Mouse (Mus musculus) myocyte (in vitro differentiated cells): Measurements from ENCODE around the gene Farsa.

Experiments
- E2F4 ChIP-seq: IDR thresholded peaks from one replicate; pipeline ENCODE4 v1.6.1; 2011; ENCODE audit warnings: mild to moderate bottlenecking, control low read depth, moderate library complexity; ENCODE audit not compliant: insufficient read depth
- MAX ChIP-seq: IDR thresholded peaks from one replicate; pipeline ENCODE4 v1.6.1; 2011; ENCODE audit warnings: low read depth, mild to moderate bottlenecking, control low read depth
- MYOD1 ChIP-seq, 3 experiments: IDR thresholded peaks; one replicate each; pipeline ENCODE4 v1.6.1; 2011; ENCODE audit warnings: control low read depth in 2 of 3, low read depth in 2 of 3, mild to moderate bottlenecking in 2 of 3, moderate library complexity in 1 of 3; ENCODE audit not compliant: insufficient read length in 2 of 3, control insufficient read depth in 1 of 3
- MYOG ChIP-seq, 3 experiments: IDR thresholded peaks; one replicate each; pipeline ENCODE4 v1.6.1; 2011; ENCODE audit warnings: control low read depth in 2 of 3, low read depth in 2 of 3, mild to moderate bottlenecking in 2 of 3; ENCODE audit not compliant: insufficient read length in 2 of 3, control insufficient read depth in 1 of 3, insufficient read depth in 1 of 3
- POLR2A ChIP-seq: IDR thresholded peaks from one replicate; pipeline ENCODE4 v1.6.1; 2011; ENCODE audit warnings: low read depth, mild to moderate bottlenecking, control low read depth, moderate library complexity; ENCODE audit not compliant: insufficient read length
- POLR2AphosphoS2 ChIP-seq: IDR thresholded peaks from one replicate; pipeline ENCODE4 v1.6.1; 2011; ENCODE audit warnings: low read depth, control low read depth; ENCODE audit not compliant: insufficient read length
- TCF12 ChIP-seq: IDR thresholded peaks from one replicate; pipeline ENCODE4 v1.6.1; 2011; ENCODE audit warnings: mild to moderate bottlenecking, control low read depth; ENCODE audit not compliant: poor library complexity, insufficient read depth, severe bottlenecking
- TCF3 ChIP-seq: IDR thresholded peaks from one replicate; pipeline ENCODE4 v1.6.1; 2011; ENCODE audit warnings: low read depth, control low read depth; ENCODE audit not compliant: insufficient read length
- USF1 ChIP-seq: IDR thresholded peaks from one replicate; pipeline ENCODE4 v1.6.1; 2011; ENCODE audit warnings: low read depth, mild to moderate bottlenecking, control low read depth, moderate library complexity

GRCm38 (mm10) chr8:84901071-84901470 lies 44.3 kb downstream of the Farsa start:
- TF ChIP-seq POLR2A (no peak), USF1 (no peak), E2F4 (no peak), MYOD1 (IDR thresholded peaks at IDR 0.05; ENCODE audit: control insufficient read depth in 1 of 3, insufficient read length in 2 of 3, low read depth in 2 of 3) (no peak), TCF12 (no peak), MYOG (IDR thresholded peaks at IDR 0.05; ENCODE audit: control insufficient read depth in 1 of 3, insufficient read depth in 1 of 3, insufficient read length in 2 of 3, low read depth in 2 of 3) (no peak), TCF3 (no peak), POLR2AphosphoS2 (no peak), MAX (no peak)
